Mouse (Mus musculus) midbrain, embryonic 10.5 days (tissue): ENCODE measurements around the gene Dhrs4. TPM values are rescaled to one million over a fixed set of nuclear protein-coding genes. Genes with fewer than 3 reads are reported as not detected.

Experiments used
- DNase-seq: peaks from one replicate; pipeline ENCODE4 v3.0.0-alpha.2; 2017; ENCODE audit warnings: low spot score
- H3K27ac ChIP-seq: fragments of 300-500 bp; sonication (generic); replicated peaks from 2 replicates; pipeline ENCODE4 v1.5.1; 2016; ENCODE audit warnings: mild to moderate bottlenecking
- H3K27me3 ChIP-seq: fragments of 300-500 bp; sonication (generic); 2 replicates; pipeline ENCODE4 v1.6.1; 2016; ENCODE audit warnings: low read depth, mild to moderate bottlenecking; ENCODE audit not compliant: poor library complexity, severe bottlenecking
- H3K36me3 ChIP-seq: fragments of 300-500 bp; sonication (generic); 2 replicates; pipeline ENCODE4 v1.6.1; 2016; ENCODE audit warnings: mild to moderate bottlenecking, moderate library complexity
- H3K4me1 ChIP-seq: fragments of 300-500 bp; sonication (generic); 2 replicates; pipeline ENCODE4 v1.6.1; 2016
- H3K4me3 ChIP-seq: fragments of 300-500 bp; sonication (generic); 2 replicates; pipeline ENCODE4 v1.5.1; 2016; ENCODE audit warnings: mild to moderate bottlenecking, moderate library complexity
- H3K9me3 ChIP-seq: fragments of 300-500 bp; sonication (generic); replicated peaks from 2 replicates; pipeline ENCODE4 v1.6.1; 2016; ENCODE audit warnings: mild to moderate bottlenecking
- WGBS: fragments of 180-500 bp; shearing (Covaris S2); methylation state at CpG from one replicate; pipeline ENCODE4 v1.1.7; 2016; 5-methylcytosine and 5-hydroxymethylcytosine counted together
- polyA plus RNA-seq: library from polyadenylated mRNA; unstranded; fragments of >200 nt; fragmentation: Nextera tagmentation; extraction: Ambion mirVana; gene quantifications from 2 replicates; pipeline ENCODE4 v1.2.1, GENCODE M21; 2016

Gene Dhrs4
- polyA plus RNA-seq, 1 experiment from 2014 or later: 64.5 TPM

GRCm38 (mm10) chr14:55467108-55467507 is 11.4 kb upstream of the Dhrs4 start:
- no peaks in the 10 kb centered on the region for H3K36me3 ChIP-seq
- H3K27me3 ChIP-seq: no peaks in the 10 kb centered on the region; the same call in 1 of the 2 replicates
- H3K9me3 ChIP-seq: no peaks in the 10 kb centered on the region
- no peak overlapping the region for H3K4me3 ChIP-seq
- WGBS: 88% methylated on average over 7 of the region's 7 CpGs
- no peak for DNase-seq
- no peak overlapping the region for H3K27ac ChIP-seq
- peaks cover 15% of the 10 kb centered on the region for H3K4me1 ChIP-seq

GRCm38 (mm10) chr14:55468301-55468741 is 10.2 kb upstream of the Dhrs4 start:
- H3K27me3 ChIP-seq: no peaks in the 10 kb centered on the region; the same call in 1 of the 2 replicates
- no peak overlapping the region for H3K27ac ChIP-seq
- no peak overlapping the region for H3K4me3 ChIP-seq
- H3K9me3 ChIP-seq: no peaks in the 10 kb centered on the region
- no peak for DNase-seq
- no peaks in the 10 kb centered on the region for H3K36me3 ChIP-seq
- 88% methylated on average over 2 of the region's 2 CpGs for WGBS
- peaks cover 15% of the 10 kb centered on the region for H3K4me1 ChIP-seq

DNA sequence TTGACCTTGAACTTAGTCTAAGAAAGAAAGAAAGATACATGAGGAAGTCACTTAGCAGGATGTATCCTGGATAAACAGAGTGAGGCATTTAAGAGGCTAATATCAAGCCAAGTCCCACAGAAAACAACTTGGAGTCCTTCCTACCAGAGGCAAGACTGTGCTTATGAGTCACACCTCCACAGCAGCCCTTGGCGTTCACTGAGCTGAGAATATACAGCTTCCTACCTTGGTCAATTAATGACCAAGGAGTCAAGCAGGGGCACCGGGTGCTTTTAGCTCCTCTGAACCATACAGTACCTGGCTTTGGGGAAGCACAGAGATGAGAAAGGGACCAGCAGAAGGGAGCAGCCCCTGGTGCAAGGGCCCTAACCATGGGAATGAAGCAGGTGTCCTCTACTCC is 9.5 kb upstream of the Dhrs4 start:
- no peaks in the 10 kb centered on the region for H3K36me3 ChIP-seq
- no peak overlapping the region for H3K4me3 ChIP-seq
- 90% methylated on average over 2 of the region's 2 CpGs for WGBS
- no peak for DNase-seq
- no peaks in the 10 kb centered on the region for H3K9me3 ChIP-seq
- no peak overlapping the region for H3K27ac ChIP-seq
- peaks cover 15% of the 10 kb centered on the region for H3K4me1 ChIP-seq
- no peaks in the 10 kb centered on the region; the same call in 1 of the 2 replicates for H3K27me3 ChIP-seq

DNA sequence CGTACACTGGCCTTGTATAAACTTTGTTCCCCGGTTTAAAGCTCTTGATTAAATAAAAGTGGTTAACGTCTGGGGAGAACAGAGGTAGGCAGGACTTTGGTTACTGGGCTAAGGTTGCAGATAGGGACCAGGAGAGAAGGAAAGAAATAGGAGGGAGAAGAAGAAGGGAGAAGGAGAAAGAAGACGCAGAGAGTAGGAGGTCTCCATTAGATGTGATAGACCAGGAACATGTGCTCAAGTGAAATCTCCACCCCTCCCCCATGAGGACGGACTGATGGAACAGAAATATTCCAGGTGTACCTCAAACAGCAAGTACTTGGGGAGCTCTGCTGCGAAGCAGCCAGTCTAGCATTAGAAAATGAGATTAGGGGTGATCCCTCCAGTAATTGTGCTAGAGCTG is 8.7 kb upstream of the Dhrs4 start:
- no peak for DNase-seq
- no peaks in the 10 kb centered on the region; the same call in 1 of the 2 replicates for H3K27me3 ChIP-seq
- no peak overlapping the region for H3K4me3 ChIP-seq
- no peaks in the 10 kb centered on the region for H3K36me3 ChIP-seq
- H3K9me3 ChIP-seq: no peaks in the 10 kb centered on the region
- no peak overlapping the region for H3K27ac ChIP-seq
- whole genome bisulfite sequencing: 83% methylated on average over 6 of the region's 6 CpGs
- peaks cover 15% of the 10 kb centered on the region for H3K4me1 ChIP-seq

GRCm38 (mm10) chr14:55470806-55471205 is 7.8 kb upstream of the Dhrs4 start:
- 20% methylated on average over 10 of the region's 10 CpGs for WGBS
- Histone ChIP-seq H3K36me3 (no peaks in the 10 kb centered on the region), H3K27me3 (no peaks in the 10 kb centered on the region; the same call in 1 of the 2 replicates), H3K4me1 (peaks cover 15% of the 10 kb centered on the region), H3K4me3 (no peak overlapping the region), H3K9me3 (no peaks in the 10 kb centered on the region), H3K27ac (no peak overlapping the region)
- DNase-seq: no peak

GRCm38 (mm10) chr14:55475654-55476053 is 2.9 kb upstream of the Dhrs4 start:
- no peaks in the 10 kb centered on the region for H3K36me3 ChIP-seq
- H3K4me3 ChIP-seq: no peak overlapping the region
- H3K27ac ChIP-seq: no peak overlapping the region
- peaks cover 27% of the 10 kb centered on the region for H3K4me1 ChIP-seq
- WGBS: 51% methylated on average over 2 of the region's 2 CpGs
- DNase-seq: no peak
- no peaks in the 10 kb centered on the region for H3K9me3 ChIP-seq
- H3K27me3 ChIP-seq: no peaks in the 10 kb centered on the region

DNA sequence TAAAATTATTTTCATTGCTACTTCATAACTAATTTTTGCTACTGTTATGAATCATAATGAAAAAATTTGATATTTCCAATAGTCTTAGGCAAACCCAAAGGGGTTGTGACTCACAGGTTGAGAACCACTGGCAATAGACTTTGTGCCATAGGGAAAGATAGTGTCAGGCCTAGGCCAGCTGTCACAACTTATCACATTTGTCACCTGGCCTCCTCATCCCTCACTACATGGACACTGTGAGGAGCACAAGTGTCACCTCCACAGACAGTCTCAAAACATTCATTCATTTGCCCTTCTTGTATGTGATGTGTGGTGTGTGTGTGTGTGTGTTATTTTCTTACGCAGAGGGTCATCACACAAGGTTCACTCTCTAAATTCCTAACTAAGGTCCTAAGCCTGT is 1.1 kb upstream of the Dhrs4 start:
- no peak overlapping the region for H3K27ac ChIP-seq
- H3K4me3 ChIP-seq: no peak overlapping the region
- no peak for DNase-seq
- no peaks in the 10 kb centered on the region for H3K36me3 ChIP-seq
- peaks cover 16% of the 10 kb centered on the region for H3K4me1 ChIP-seq
- no peaks in the 10 kb centered on the region for H3K27me3 ChIP-seq
- WGBS: 92% methylated on average over 1 of the region's 1 CpGs
- no peaks in the 10 kb centered on the region for H3K9me3 ChIP-seq

DNA sequence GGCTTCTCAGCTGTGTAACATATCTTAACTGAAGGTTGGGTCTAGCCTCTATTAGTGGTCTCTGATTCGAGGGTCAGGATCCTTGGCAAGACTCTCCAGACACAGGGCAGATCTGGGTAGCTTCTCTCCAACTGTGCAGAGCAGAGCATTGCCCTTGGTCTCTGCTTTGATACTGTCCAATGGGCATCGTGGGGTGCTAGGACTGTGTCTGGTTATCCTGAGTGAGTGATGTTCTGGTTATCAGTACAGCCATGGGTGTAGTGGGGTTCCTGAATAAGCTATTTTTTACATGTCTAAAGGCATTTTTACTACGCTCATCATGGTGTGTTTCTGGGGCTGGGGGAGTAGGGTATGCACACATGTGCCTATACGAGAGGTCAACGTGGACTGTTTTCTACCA is 729 bp upstream of the Dhrs4 start:
- Histone ChIP-seq H3K27me3 (no peaks in the 10 kb centered on the region), H3K9me3 (no peaks in the 10 kb centered on the region), H3K27ac (no peak overlapping the region), H3K36me3 (no peaks in the 10 kb centered on the region), H3K4me1 (peaks cover 16% of the 10 kb centered on the region), H3K4me3 (peak overlapping the region; percentile 72)
- no peak for DNase-seq
- 92% methylated on average over 5 of the region's 5 CpGs for WGBS

DNA sequence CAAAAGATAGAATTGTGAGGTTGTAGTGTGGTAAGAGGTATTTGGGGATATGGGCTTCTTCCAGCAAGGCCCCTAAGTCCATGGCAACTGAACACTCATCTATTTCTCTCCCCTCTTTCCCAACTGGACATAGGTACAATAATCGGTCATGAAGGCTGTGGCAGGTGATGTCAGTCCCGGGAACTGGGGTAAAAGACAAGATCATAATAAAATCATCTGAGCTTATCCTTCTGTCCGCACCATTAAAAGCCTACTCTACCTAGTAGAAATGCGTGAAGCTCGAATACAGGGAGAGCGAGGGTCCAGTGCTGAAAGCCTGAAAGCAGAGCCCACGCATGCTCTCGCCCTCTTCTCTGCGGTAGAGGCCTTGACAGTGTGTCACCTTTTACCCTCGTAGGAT is 1.1 kb downstream of the Dhrs4 start:
- no peak for DNase-seq
- Histone ChIP-seq H3K9me3 (no peaks in the 10 kb centered on the region), H3K4me1 (peaks cover 16% of the 10 kb centered on the region), H3K36me3 (no peaks in the 10 kb centered on the region), H3K4me3 (0 out of 2 replicates have a peak overlapping the region, but pooled peaks have one; percentile 72), H3K27ac (no peak overlapping the region), H3K27me3 (no peaks in the 10 kb centered on the region)
- 95% methylated on average over 10 of the region's 10 CpGs for WGBS

DNA sequence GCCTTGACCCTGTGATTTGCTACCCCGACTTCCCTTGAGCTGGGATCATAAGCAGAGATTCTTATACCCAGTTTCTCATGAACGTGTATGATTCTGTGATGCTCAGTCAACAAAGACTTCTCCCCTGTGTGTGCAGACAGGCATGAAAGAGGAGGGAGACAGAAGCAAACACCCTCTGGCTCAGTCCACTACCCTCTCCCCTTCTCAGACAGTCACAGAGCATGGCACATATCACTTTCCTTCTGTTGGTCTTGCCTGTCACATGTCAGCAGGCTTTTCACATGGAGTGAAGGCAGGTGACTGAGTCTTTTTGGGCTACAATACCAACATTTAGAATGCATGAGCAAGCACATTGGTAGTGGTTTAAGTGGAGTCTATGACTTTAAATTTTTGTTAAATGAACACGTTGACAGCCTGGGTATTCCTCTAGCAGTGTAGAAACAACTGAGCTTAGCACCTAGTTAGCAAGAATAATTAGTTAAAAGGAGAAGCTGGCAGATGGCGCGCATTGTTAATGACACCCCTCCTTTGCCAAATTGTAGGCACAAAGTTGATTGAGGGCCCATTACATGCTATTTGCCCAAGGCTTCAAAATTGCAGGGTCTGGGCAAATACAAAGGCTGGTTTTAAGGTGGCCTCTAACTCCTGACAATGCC is 6.0 kb downstream of the Dhrs4 start:
- Histone ChIP-seq H3K9me3 (no peaks in the 10 kb centered on the region), H3K36me3 (peaks cover 13% of the 10 kb centered on the region), H3K27ac (no peak overlapping the region), H3K27me3 (no peaks in the 10 kb centered on the region), H3K4me1 (no peaks in the 10 kb centered on the region), H3K4me3 (no peak overlapping the region)
- DNase-seq: no peak
- 85% methylated on average over 5 of the region's 5 CpGs for WGBS

DNA sequence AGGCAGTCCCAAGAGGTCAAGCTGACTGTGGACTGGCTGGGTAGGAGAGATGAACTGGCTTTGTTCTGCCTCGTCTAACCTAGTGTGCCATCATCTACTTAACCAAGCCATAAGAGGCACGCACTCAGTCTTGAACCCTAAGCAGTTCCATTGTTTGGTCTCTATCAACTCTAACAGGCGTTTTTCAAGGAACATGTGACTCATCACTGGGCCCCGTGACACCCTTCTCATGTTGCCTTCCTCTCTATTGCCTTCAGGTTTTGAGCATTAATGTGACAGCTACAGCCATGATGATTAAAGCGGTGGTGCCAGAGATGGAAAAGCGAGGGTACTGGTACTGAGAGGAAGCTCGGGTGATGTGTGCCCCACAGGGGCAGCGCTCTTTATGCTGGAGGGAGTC is 8.3 kb downstream of the Dhrs4 start:
- no peak for DNase-seq
- Histone ChIP-seq H3K9me3 (no peaks in the 10 kb centered on the region), H3K27me3 (no peaks in the 10 kb centered on the region; the same call in 1 of the 2 replicates), H3K4me3 (no peak overlapping the region), H3K27ac (no peak overlapping the region), H3K4me1 (peaks cover 14% of the 10 kb centered on the region), H3K36me3 (peaks cover 13% of the 10 kb centered on the region)
- WGBS: 91% methylated on average over 8 of the region's 8 CpGs

DNA sequence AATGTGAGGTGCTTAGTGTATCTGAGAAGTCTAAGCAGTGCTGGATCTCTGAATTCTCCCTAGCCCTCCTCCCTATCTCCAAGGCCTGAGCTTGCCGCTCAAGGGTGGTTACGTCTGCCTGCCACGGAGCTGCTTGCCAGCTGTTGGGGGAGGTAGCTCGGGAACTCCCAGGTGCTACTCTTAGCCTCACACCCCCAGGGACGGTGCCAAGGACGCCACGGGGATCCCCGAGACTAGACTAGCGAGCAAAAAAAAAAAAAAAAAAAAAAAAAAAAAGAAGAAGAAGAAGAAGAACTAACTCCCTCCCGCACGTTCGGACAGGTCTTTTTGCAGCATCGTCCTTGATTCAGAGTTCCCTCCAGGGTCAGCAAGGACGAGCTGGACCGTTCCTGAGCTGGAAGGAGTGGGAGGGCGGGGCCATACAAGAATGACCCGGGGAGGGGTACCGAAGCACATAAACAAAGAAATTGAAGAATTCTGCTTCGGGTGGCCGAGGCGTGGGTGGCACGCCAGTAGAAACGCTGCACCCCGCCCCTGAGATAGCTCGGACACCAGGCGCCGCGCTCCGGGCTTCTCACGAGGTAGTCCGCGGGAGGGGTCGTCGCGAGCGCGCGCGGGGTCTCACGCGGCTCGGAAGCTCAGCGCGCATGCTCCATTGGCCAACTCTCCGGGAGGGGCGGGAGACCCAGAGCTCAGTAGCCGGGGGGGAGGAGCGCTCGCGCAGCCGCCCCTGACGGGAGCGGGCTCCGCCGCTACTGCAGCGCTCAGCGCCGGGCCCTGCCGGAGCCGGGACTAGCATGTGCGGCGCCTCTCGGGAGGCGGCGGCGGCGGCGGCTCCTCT is 12.0 kb downstream of the Dhrs4 start, which contains the start of gene Carmil3:
Carmil3 (plus strand) TSS at position 291 of the 841 bp plus-strand sequence.
- peak within 1 kb of the TSS; percentile 92 for H3K27ac ChIP-seq
- no peaks in the 10 kb centered on the region; the same call in 1 of the 2 replicates for H3K27me3 ChIP-seq
- H3K4me3 ChIP-seq: peak within 1 kb of the TSS; percentile 89
- H3K4me1 ChIP-seq: peaks cover 24% of the 10 kb centered on the region
- H3K36me3 ChIP-seq: peaks cover 39% of the 10 kb centered on the region
- H3K9me3 ChIP-seq: no peaks in the 10 kb centered on the region
- WGBS: under 1% methylated on average over 67 of the region's 68 CpGs
- DNase-seq: peak; percentile 82
